Mouse (Mus musculus) layer of hippocampus, postnatal 25 days (tissue): ENCODE results near the gene Olfr1034. TPM values are rescaled to one million over a fixed set of nuclear protein-coding genes. Genes with fewer than 3 reads are reported as not detected.
"Not testable (repeated sequence)": the region's sequence is repeated elsewhere in the genome, so short reads cannot be mapped to it uniquely, and the experiment has no call there.

Source experiments
- DNase-seq, 2 experiments: peaks; one replicate each; pipeline ENCODE4 v3.0.0; 2022; ENCODE audit warnings: mixed read lengths in 2 of 2, low spot score in 1 of 2; ENCODE audit errors: extremely low spot score in 1 of 2
- total RNA-seq, 2 experiments: library from RNA; stranded (reverse); gene quantifications; 2 replicates each; pipeline ENCODE4 v1.2.3; 2021

Gene Olfr1034
- total RNA-seq = not detected

DNA sequence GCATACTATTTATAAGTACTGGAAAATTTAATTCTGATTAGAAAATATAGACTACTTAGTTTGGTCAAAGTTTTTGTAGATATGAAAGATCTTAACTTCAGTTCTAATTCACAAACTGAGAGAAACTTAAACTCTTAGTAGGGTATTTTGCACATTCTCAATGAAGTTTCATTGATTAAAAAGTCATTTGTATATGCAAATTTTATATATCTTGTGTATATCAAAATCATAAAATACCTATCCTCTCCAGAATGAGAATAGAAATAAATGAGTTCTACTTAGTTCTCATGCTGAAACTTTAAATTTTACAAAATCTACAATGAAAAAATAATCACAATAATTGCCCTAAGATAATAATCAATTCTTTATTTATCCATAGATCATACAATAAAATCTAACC, at the start of gene Olfr1034:
TSS of gene Olfr1034 (plus strand) at position 301 of the 400 bp plus-strand sequence.
- DNase-seq = no peak

DNA sequence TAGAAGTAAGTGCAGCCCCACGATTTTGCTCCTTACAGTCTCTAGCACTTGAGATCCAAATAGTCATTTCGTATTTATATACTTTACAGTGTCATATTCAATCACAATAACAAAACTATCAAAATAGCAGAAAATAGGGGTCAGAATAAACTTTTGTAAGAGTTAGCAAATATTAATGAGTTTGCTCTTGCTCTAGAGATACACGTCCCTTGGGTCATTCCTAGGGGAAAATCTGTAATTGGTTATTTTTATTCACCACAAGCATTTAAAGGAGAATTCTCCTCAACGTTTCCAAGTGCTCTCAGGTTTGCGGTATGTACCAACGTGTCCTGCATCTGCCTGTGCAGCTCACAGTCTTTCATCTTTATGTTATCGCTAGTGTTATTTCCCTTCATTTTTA, 40.4 kb upstream of the Olfr1034 start, which contains the start of gene Olfr1032:
TSS of gene Olfr1032 (plus strand) at position 301 of the 400 bp plus-strand sequence.
- no peak for DNase-seq

DNA sequence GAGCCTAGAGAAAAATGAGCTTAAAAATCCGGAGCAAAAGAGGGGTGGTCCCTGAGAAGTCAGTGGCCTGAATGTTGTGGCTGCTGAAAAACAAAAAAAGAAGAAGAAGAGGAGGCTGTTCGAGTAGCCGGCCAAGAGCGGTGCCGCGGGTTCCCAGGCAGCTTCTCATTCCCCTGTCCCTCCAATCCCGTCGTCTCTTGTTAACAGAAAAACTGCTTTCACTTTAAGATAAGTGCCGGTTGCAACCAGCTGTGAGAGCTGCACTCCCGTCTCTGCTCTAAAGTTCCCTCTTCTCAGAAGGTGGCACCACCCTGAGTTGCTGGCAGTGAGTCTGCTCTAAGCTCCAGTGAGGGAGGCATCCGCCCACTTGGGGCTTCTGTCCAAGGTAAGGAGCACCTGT, 25.3 kb upstream of the Olfr1034 start, which contains the start of gene Olfr1033:
TSS of gene Olfr1033 (plus strand) at position 228 of the 400 bp plus-strand sequence.
- DNase-seq = not testable (repeated sequence)

DNA sequence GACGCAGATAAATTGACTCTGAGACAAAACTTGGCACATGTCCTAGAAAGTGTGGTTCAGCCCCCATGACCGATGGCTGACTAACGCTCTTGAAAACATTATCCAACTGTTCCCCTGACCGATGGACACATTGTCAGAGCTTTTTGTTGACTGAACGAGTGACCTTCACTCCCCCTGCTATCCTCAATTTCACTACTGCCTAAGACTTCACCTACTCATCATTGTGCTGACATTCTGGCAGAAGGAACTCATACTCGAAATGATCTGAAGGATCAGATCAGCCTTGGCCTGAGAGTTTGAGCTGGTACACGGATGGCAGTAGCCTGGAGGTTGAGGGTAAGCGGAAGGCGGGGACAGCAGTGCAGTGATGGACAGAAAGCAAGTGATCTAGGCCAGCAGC, 24.1 kb upstream of the Olfr1034 start:
- DNase-seq = not testable (repeated sequence)

DNA sequence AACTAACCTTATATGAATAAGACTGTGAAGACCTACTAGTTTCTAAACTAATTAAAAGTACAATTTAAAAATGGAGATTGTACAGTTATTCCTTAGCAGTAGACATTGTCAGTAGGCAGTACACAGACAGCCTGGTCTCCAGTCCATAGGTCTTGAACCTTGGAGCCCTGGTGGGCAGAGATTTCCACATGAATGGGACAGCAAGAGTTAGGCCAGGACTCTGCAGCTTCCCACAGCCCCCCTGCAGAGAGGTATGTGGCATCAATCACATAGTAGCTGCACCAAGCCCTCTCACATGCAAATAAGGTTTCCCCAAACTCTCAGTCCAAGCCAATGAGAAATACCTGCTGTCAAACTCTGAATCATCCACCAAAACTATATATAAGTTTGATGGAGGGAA, 5.1 kb downstream of the Olfr1034 start:
- not testable (repeated sequence) for DNase-seq

DNA sequence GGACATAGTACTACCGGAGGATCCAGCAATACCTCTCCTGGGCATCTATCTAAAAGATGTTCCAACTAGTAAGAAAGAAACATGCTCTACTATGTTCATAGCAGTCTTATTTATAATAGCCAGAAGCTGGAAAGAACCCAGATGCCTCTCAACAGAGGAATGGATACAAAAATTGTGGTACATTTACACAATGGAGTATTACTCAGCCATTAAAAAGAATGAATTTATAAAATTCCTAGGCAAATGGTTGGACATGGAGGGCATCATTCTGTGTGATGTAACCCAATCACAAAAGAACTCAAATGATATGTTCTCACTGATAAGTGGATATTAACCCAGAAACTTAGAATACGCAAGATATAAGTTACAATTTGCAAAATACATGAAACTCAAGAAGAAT, 18.1 kb downstream of the Olfr1034 start:
- not testable (repeated sequence) for DNase-seq

DNA sequence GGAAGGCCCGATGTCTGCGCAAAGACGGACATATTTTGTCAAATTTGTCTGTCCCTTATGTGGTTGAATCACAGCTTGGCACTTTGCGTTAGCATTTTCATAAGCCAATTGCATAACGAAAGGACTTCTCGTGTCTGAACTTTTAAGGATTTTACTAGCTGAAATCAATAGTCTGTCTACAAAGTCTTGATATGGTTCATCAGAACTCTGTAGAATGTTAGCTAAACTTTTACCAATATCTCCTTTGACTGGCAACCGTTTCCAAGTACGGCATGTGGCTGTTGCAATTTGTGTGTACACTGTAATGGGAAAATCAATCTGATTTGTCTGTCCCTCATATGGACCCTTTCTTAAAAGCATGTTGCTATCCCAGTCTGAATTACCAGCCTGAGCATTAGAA, 24.5 kb downstream of the Olfr1034 start:
- DNase-seq = no peak

DNA sequence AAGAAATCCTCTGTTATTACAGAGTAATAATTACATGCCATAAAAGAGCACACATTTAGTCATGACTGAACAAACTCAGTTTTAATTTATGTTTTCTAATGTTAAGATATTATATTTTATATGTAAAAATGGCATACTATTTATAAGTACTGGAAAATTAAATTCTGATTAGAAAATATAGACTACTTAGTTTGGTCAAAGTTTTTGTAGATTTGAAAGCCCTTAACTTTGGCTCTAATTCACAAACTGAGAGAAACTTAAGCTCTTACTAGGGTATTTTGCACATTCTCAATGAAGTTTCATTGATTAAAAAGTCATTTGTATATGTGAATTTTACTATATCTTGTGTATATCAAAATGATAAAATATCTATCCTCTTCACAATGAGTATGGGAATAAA, 28.0 kb downstream of the Olfr1034 start, which contains the start of gene Olfr1036:
TSS of gene Olfr1036 (plus strand) at position 301 of the 400 bp plus-strand sequence.
- not testable (repeated sequence) for DNase-seq

DNA sequence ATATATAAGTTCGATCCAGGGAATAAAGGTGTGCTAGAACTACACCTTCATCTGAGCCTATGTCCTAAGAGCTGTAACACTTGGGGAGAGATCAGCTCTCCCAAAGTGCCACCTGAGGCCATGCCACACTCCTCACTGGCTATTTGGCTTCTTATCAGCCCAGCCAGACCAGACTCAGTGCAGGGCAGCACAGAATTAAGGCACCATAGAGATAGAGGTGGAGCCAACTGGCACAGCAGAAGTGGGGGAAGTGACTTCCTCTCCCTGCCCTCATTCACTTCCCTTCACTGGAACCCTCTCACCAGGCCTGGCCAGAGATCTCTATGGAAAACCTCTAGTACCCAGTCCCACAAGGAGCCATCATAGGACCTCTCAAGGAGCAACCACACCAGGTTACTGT, 34.8 kb downstream of the Olfr1034 start:
- not testable (repeated sequence) for DNase-seq

DNA sequence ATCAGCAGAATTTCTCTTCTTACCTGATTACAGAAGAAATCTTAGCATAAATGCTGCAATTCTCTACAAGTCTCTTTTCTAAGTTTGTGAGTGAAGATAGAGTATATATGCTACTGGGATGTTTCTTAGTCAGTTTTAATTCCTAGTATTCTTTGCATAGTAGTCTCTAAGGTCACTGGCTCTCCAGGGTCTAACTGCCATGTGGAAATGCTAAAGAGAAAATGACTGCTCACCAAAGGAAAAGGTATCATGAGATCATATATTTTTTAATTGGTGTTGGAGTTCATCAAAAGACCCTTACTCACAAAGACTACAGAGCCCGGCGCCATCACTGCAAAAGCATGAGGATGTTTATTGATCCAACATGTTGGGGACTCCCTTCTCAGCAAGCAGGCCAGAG, 41.6 kb downstream of the Olfr1034 start, which contains the start of gene Olfr1037:
TSS of gene Olfr1037 (minus strand) at position 101 of the 400 bp plus-strand sequence.
- DNase-seq = no peak

Other genes starting within 250 kb of the Olfr1034 start
- gene Olfr1016, start 243.3 kb upstream of the Olfr1034 start, total RNA-seq = not detected
- not detected for gene Olfr1018, start 227.4 kb upstream of the Olfr1034 start, total RNA-seq
- gene Olfr1019, start 200.4 kb upstream of the Olfr1034 start, total RNA-seq = not detected
- not detected for gene Olfr1020, start 198.8 kb upstream of the Olfr1034 start, total RNA-seq
- not detected for gene Olfr1022, start 177.3 kb upstream of the Olfr1034 start, total RNA-seq
- not detected for gene Olfr1023, start 160.2 kb upstream of the Olfr1034 start, total RNA-seq
- not detected for gene Olfr1024, start 140.8 kb upstream of the Olfr1034 start, total RNA-seq
- gene Olfr1025-ps1, start 130.7 kb upstream of the Olfr1034 start, total RNA-seq = not detected
- not detected for gene Olfr1026, start 124.3 kb upstream of the Olfr1034 start, total RNA-seq
- not detected for gene Olfr1028, start 95.4 kb upstream of the Olfr1034 start, total RNA-seq
- not detected for gene Olfr1029, start 72.0 kb upstream of the Olfr1034 start, total RNA-seq
- gene Olfr1030, start 66.6 kb upstream of the Olfr1034 start, total RNA-seq = not detected
- gene Olfr1031, start 55.6 kb upstream of the Olfr1034 start, total RNA-seq = not detected
- gene Olfr1032, start 40.3 kb upstream of the Olfr1034 start, total RNA-seq = not detected
- not detected for gene Olfr1033, start 25.2 kb upstream of the Olfr1034 start, total RNA-seq
- not detected for gene Olfr1036, start 28.1 kb downstream of the Olfr1034 start, total RNA-seq
- gene Olfr1037, start 41.5 kb downstream of the Olfr1034 start, total RNA-seq = not detected
- not detected for gene Olfr1039, start 90.1 kb downstream of the Olfr1034 start, total RNA-seq
- gene Olfr1040, start 100.9 kb downstream of the Olfr1034 start, total RNA-seq = not detected
- not detected for gene Olfr1042, start 116.0 kb downstream of the Olfr1034 start, total RNA-seq
- not detected for gene Olfr1043, start 121.7 kb downstream of the Olfr1034 start, total RNA-seq
- not detected for gene Olfr1044, start 132.0 kb downstream of the Olfr1034 start, total RNA-seq
- gene Olfr52, start 139.8 kb downstream of the Olfr1034 start, total RNA-seq = not detected
- not detected for gene Olfr1045, start 157.1 kb downstream of the Olfr1034 start, total RNA-seq
- gene Olfr1046, start 173.5 kb downstream of the Olfr1034 start, total RNA-seq = not detected
- gene Olfr1047, start 185.5 kb downstream of the Olfr1034 start, total RNA-seq = not detected
- not detected for gene Olfr1048, start 194.4 kb downstream of the Olfr1034 start, total RNA-seq
- gene Olfr1049, start 212.5 kb downstream of the Olfr1034 start, total RNA-seq = not detected
- not detected for gene Olfr1051, start 233.2 kb downstream of the Olfr1034 start, total RNA-seq
- gene Olfr1052, start 246.6 kb downstream of the Olfr1034 start, total RNA-seq = not detected